Mouse (Mus musculus) induced T-regulatory cell, adult 2 months (primary cell): ENCODE measurements around the gene Gcc1.

Experiments
- DNase-seq: peaks from one replicate; pipeline ENCODE4 v3.0.0-alpha.2; 2012; ENCODE audit warnings: low read depth

The Gcc1 gene

GRCm38 (mm10) chr6:28421469-28422000, 6.7 kb downstream of the Gcc1 start:
- peak; percentile 98 for DNase-seq

GRCm38 (mm10) chr6:28420865-28421264, 7.3 kb downstream of the Gcc1 start:
- DNase-seq = peak; percentile 47

GRCm38 (mm10) chr6:28420361-28420760, 7.8 kb downstream of the Gcc1 start:
- DNase-seq = no peak

- DNase-seq = no peak
Measured at GRCm38 (mm10) chr6:28419673-28420072, 8.5 kb downstream of the Gcc1 start.

GRCm38 (mm10) chr6:28418449-28418848, 9.7 kb downstream of the Gcc1 start:
- no peak for DNase-seq

GRCm38 (mm10) chr6:28416981-28417380, 11.2 kb downstream of the Gcc1 start:
- DNase-seq = no peak

- no peak for DNase-seq
Measured at GRCm38 (mm10) chr6:28411236-28411635, 17.0 kb downstream of the Gcc1 start.

- peak; percentile 64 for DNase-seq
Measured at GRCm38 (mm10) chr6:28410053-28410452, 18.1 kb downstream of the Gcc1 start.

- peak; percentile 60 for DNase-seq
Measured at GRCm38 (mm10) chr6:28399791-28400190, 28.4 kb downstream of the Gcc1 start.

GRCm38 (mm10) chr6:28398726-28399125, 29.5 kb downstream of the Gcc1 start:
- DNase-seq = peak; percentile 17

- peak; percentile 60 for DNase-seq
Measured at GRCm38 (mm10) chr6:28397681-28398203, 30.4 kb downstream of the Gcc1 start, which contains the start of gene Zfp800. Gene Zfp800 (minus strand): TSS chr6:28398005.

GRCm38 (mm10) chr6:28396853-28397457, 31.2 kb downstream of the Gcc1 start:
- peak; percentile 42 for DNase-seq

- DNase-seq = no peak
Measured at GRCm38 (mm10) chr6:28396051-28396852, 31.9 kb downstream of the Gcc1 start.

GRCm38 (mm10) chr6:28389038-28389437, 39.2 kb downstream of the Gcc1 start:
- DNase-seq = no peak

- DNase-seq = peak; percentile 51
Measured at GRCm38 (mm10) chr6:28385169-28385568, 43.0 kb downstream of the Gcc1 start.

- no peak for DNase-seq
Measured at GRCm38 (mm10) chr6:28381983-28382382, 46.2 kb downstream of the Gcc1 start.

GRCm38 (mm10) chr6:28369966-28370683, 58.1 kb downstream of the Gcc1 start:
- DNase-seq = no peak

- DNase-seq = no peak
Measured at GRCm38 (mm10) chr6:28367575-28367974, 60.6 kb downstream of the Gcc1 start.
